Comparison of ENCODE assay signal across 9 mouse cellular contexts in genomic region chr4:124658412-124658851, GRCm38 (mm10). TPM values are rescaled to one million over a fixed set of nuclear protein-coding genes. Genes with fewer than 3 reads are reported as not detected.
DNase-seq lines count a peak whose midpoint lies in the region; ATAC-seq and TF ChIP-seq lines count a peak whose summit lies in the region.
"Had no signal": no experiment of that assay in that cellular context is flagged by ENCODE, and none has a peak within 500 bp of the region (broad histone marks: within the 10 kb centered on the region; RNA-seq: fewer than 3 reads in every experiment).

No protein-coding gene starts in this region.

- H3K27ac ChIP-seq in forebrain, embryonic 10.5 days: peak overlapping the region; percentile 84
- no peak overlapping the region for H3K27ac ChIP-seq in intestine, postnatal 0 days (ENCODE audit: low read depth, low read length)
- peak overlapping the region; percentile 42; the same call in 1 of the 2 replicates for H3K27ac ChIP-seq in neural tube, embryonic 11.5 days (ENCODE audit: low read depth, low read length)

- H3K4me1 ChIP-seq in megakaryocyte, embryonic 14.5 days: peaks cover 33% of the 10 kb centered on the region
- peaks cover 62% of the 10 kb centered on the region for H3K4me1 ChIP-seq in forebrain, embryonic 10.5 days
- H3K4me1 ChIP-seq in intestine, postnatal 0 days (replicated peaks; ENCODE audit: control insufficient read depth, insufficient read depth, low read length): no peaks in the 10 kb centered on the region; the same call in 1 of the 2 replicates
- peaks cover 14% of the 10 kb centered on the region for H3K4me1 ChIP-seq in neural tube, embryonic 11.5 days (ENCODE audit: control insufficient read depth, insufficient read depth, low read length)

- no peaks in the 10 kb centered on the region for H3K9me3 ChIP-seq in megakaryocyte, embryonic 14.5 days
- H3K9me3 ChIP-seq in forebrain, embryonic 10.5 days: no peaks in the 10 kb centered on the region
- H3K9me3 ChIP-seq in intestine, postnatal 0 days (ENCODE audit: control insufficient read depth): no peaks in the 10 kb centered on the region
- H3K9me3 ChIP-seq in neural tube, embryonic 11.5 days (ENCODE audit: control insufficient read depth, low read length): no peaks in the 10 kb centered on the region

- WGBS in forebrain, embryonic 10.5 days: under 1% methylated on average over 39 of the region's 39 CpGs
- WGBS in intestine, postnatal 0 days: under 1% methylated on average over 37 of the region's 39 CpGs
- under 1% methylated on average over 38 of the region's 39 CpGs for WGBS in neural tube, embryonic 11.5 days

- DNase-seq in forebrain, embryonic 10.5 days (ENCODE audit: extremely low spot score, low spot score): peak; percentile 64
- peak; percentile 65 for DNase-seq in neural tube, embryonic 11.5 days (ENCODE audit: low spot score)
- DNase-seq in cerebellum, adult 8-10 months: no peak
- DNase-seq in layer of hippocampus, postnatal 14 days (ENCODE audit: low spot score in 2 of 2): no peak

- no peaks in the 10 kb centered on the region for H3K36me3 ChIP-seq in megakaryocyte, embryonic 14.5 days (replicated peaks; ENCODE audit: low read length)
- no peaks in the 10 kb centered on the region for H3K36me3 ChIP-seq in forebrain, embryonic 10.5 days (replicated peaks)
- no peaks in the 10 kb centered on the region for H3K36me3 ChIP-seq in intestine, postnatal 0 days (ENCODE audit: control insufficient read depth, insufficient read depth)
- no peaks in the 10 kb centered on the region for H3K36me3 ChIP-seq in neural tube, embryonic 11.5 days (ENCODE audit: control insufficient read depth, insufficient read depth, low read length)

- H3K4me3 ChIP-seq in megakaryocyte, embryonic 14.5 days (replicated peaks): peak overlapping the region; percentile 86
- peak overlapping the region; percentile 63 for H3K4me3 ChIP-seq in forebrain, embryonic 10.5 days
- peak overlapping the region; percentile 59 for H3K4me3 ChIP-seq in intestine, postnatal 0 days (ENCODE audit: low read depth, low read length)
- H3K4me3 ChIP-seq in neural tube, embryonic 11.5 days (ENCODE audit: low read depth, low read length): peak overlapping the region; percentile 56

- H3K9ac ChIP-seq in intestine, postnatal 0 days (ENCODE audit: low read depth, low read length): no peak overlapping the region
- H3K9ac ChIP-seq in neural tube, embryonic 11.5 days (ENCODE audit: low read length): peak overlapping the region; percentile 52; the same call in 1 of the 2 replicates

- ATAC-seq in megakaryocyte, adult 5-6 weeks (ENCODE audit: poor library complexity, severe bottlenecking): no peak
- no peak for ATAC-seq in intestine, postnatal 0 days
- ATAC-seq in neural tube, embryonic 11.5 days (ENCODE audit: insufficient read depth, low FRiP score, low TSS enrichment): no peak
- no peak for ATAC-seq in megakaryocyte progenitor cell, adult 5-6 weeks (replicated peaks; ENCODE audit: poor library complexity)

- TF ChIP-seq CTCF in intestine, postnatal 0 days (IDR thresholded peaks at IDR 0.05; ENCODE audit: low read depth): no peak

- peak overlapping the region; percentile 97 for H3K4me2 ChIP-seq in intestine, postnatal 0 days (replicated peaks; ENCODE audit: low read depth)
- H3K4me2 ChIP-seq in neural tube, embryonic 11.5 days (ENCODE audit: low read depth): peak overlapping the region; percentile 87

- peaks cover 95% of the 10 kb centered on the region for H3K27me3 ChIP-seq in megakaryocyte, embryonic 14.5 days (replicated peaks)
- H3K27me3 ChIP-seq in forebrain, embryonic 10.5 days (ENCODE audit: poor library complexity, severe bottlenecking): peaks cover 99% of the 10 kb centered on the region
- H3K27me3 ChIP-seq in intestine, postnatal 0 days (replicated peaks; ENCODE audit: control insufficient read depth, insufficient read depth, low read length): peaks cover 90% of the 10 kb centered on the region
- peaks cover 85% of the 10 kb centered on the region for H3K27me3 ChIP-seq in neural tube, embryonic 11.5 days (ENCODE audit: control insufficient read depth, insufficient read depth, low read length)

RNA-seq across cellular contexts. Expression of gene Pou3f1, which starts 1.8 kb away (rescaled TPM):
- 0.12 TPM in 1 of 2 replicates, not detected in the other for polyA plus RNA-seq in megakaryocyte, embryonic 14.5 days (2012; ENCODE audit: insufficient read depth, low replicate concordance)
- not detected in 2 replicates for total RNA-seq in megakaryocyte, adult 5-6 weeks (2015)
- not detected in 2 replicates for total RNA-seq in megakaryocyte, adult 5-6 weeks (2017)
- polyA plus RNA-seq in forebrain, embryonic 10.5 days (2016; fragmentation: Nextera tagmentation; extraction: Ambion mirVana): 2.7 and 3.0 TPM in 2 replicates
- 0.08 TPM in 1 of 2 replicates, not detected in the other for polyA plus RNA-seq in intestine, postnatal 0 days (2015; fragmentation: Nextera tagmentation; extraction: Ambion mirVana)
- 17.0 and 17.1 TPM in 2 replicates for polyA plus RNA-seq in neural tube, embryonic 11.5 days (2014; fragmentation: Nextera tagmentation; extraction: Ambion mirVana)
- 0.05 TPM in 1 of 2 replicates, not detected in the other for total RNA-seq in megakaryocyte progenitor cell, adult 5-6 weeks (2015)
- not detected in 2 replicates for total RNA-seq in megakaryocyte progenitor cell, adult 5-6 weeks (2017)
- total RNA-seq in layer of hippocampus, postnatal 14 days (2021): 10 to 100 TPM; 33.0 to 41.2 TPM
- total RNA-seq: liver, adult 2 months had no signal
- polyA plus RNA-seq: liver, adult 2 months had no signal

RNA-seq across cellular contexts. Expression of gene Utp11, which starts 35.0 kb away (rescaled TPM):
- polyA plus RNA-seq in megakaryocyte, embryonic 14.5 days (2012; ENCODE audit: insufficient read depth, low replicate concordance): 2.9 and 13.8 TPM in 2 replicates
- total RNA-seq in megakaryocyte, adult 5-6 weeks (2015): 39.3 and 42.0 TPM in 2 replicates
- 34.1 and 39.4 TPM in 2 replicates for total RNA-seq in megakaryocyte, adult 5-6 weeks (2017)
- polyA plus RNA-seq in forebrain, embryonic 10.5 days (2016; fragmentation: Nextera tagmentation; extraction: Ambion mirVana): 63.0 and 65.9 TPM in 2 replicates
- 29.6 and 32.3 TPM in 2 replicates for polyA plus RNA-seq in intestine, postnatal 0 days (2015; fragmentation: Nextera tagmentation; extraction: Ambion mirVana)
- 54.0 and 56.7 TPM in 2 replicates for polyA plus RNA-seq in neural tube, embryonic 11.5 days (2014; fragmentation: Nextera tagmentation; extraction: Ambion mirVana)
- 78.0 and 81.5 TPM in 2 replicates for total RNA-seq in megakaryocyte progenitor cell, adult 5-6 weeks (2015)
- total RNA-seq in megakaryocyte progenitor cell, adult 5-6 weeks (2017): 70.8 and 93.1 TPM in 2 replicates
- total RNA-seq in layer of hippocampus, postnatal 14 days (2021): 10 to 100 TPM; 15.5 to 17.5 TPM

RNA-seq across cellular contexts. Expression of gene Fhl3, which starts 42.1 kb away (rescaled TPM):
- 122 and 166 TPM in 2 replicates for polyA plus RNA-seq in megakaryocyte, embryonic 14.5 days (2012; ENCODE audit: insufficient read depth, low replicate concordance)
- total RNA-seq in megakaryocyte, adult 5-6 weeks (2015): 11.5 and 11.7 TPM in 2 replicates
- 4.2 and 5.0 TPM in 2 replicates for total RNA-seq in megakaryocyte, adult 5-6 weeks (2017)
- 5.5 and 8.7 TPM in 2 replicates for polyA plus RNA-seq in forebrain, embryonic 10.5 days (2016; fragmentation: Nextera tagmentation; extraction: Ambion mirVana)
- 3.8 TPM in 2 replicates for polyA plus RNA-seq in intestine, postnatal 0 days (2015; fragmentation: Nextera tagmentation; extraction: Ambion mirVana)
- polyA plus RNA-seq in neural tube, embryonic 11.5 days (2014; fragmentation: Nextera tagmentation; extraction: Ambion mirVana): 6.2 and 6.5 TPM in 2 replicates
- 17.1 and 19.3 TPM in 2 replicates for total RNA-seq in megakaryocyte progenitor cell, adult 5-6 weeks (2015)
- 4.9 and 5.3 TPM in 2 replicates for total RNA-seq in megakaryocyte progenitor cell, adult 5-6 weeks (2017)
- total RNA-seq in layer of hippocampus, postnatal 14 days (2021): 1 to 10 TPM; 4.5 to 4.9 TPM

RNA-seq across cellular contexts. Expression of gene 3100002H09Rik, which starts 47.8 kb away (rescaled TPM):
- polyA plus RNA-seq in megakaryocyte, embryonic 14.5 days (2012; ENCODE audit: insufficient read depth, low replicate concordance): 0.36 TPM in 1 of 2 replicates, not detected in the other
- not detected in 2 replicates for total RNA-seq in megakaryocyte, adult 5-6 weeks (2015)
- not detected in 2 replicates for total RNA-seq in megakaryocyte, adult 5-6 weeks (2017)
- polyA plus RNA-seq in forebrain, embryonic 10.5 days (2016; fragmentation: Nextera tagmentation; extraction: Ambion mirVana): 0.31 and 0.61 TPM in 2 replicates
- polyA plus RNA-seq in intestine, postnatal 0 days (2015; fragmentation: Nextera tagmentation; extraction: Ambion mirVana): not detected in 2 replicates
- 0.54 and 0.57 TPM in 2 replicates for polyA plus RNA-seq in neural tube, embryonic 11.5 days (2014; fragmentation: Nextera tagmentation; extraction: Ambion mirVana)
- total RNA-seq in megakaryocyte progenitor cell, adult 5-6 weeks (2015): not detected in 2 replicates
- total RNA-seq in megakaryocyte progenitor cell, adult 5-6 weeks (2017): not detected in 2 replicates
- total RNA-seq in layer of hippocampus, postnatal 14 days (2021): under 1 TPM; 0.45 to 0.92 TPM
- total RNA-seq: liver, adult 2 months had no signal
- polyA plus RNA-seq: liver, adult 2 months had no signal

RNA-seq across cellular contexts. Expression of gene Sf3a3, which starts 56.1 kb away (rescaled TPM):
- polyA plus RNA-seq in megakaryocyte, embryonic 14.5 days (2012; ENCODE audit: insufficient read depth, low replicate concordance): 2.2 and 29.0 TPM in 2 replicates
- 58.3 and 58.6 TPM in 2 replicates for total RNA-seq in megakaryocyte, adult 5-6 weeks (2015)
- 88.3 and 100 TPM in 2 replicates for total RNA-seq in megakaryocyte, adult 5-6 weeks (2017)
- polyA plus RNA-seq in forebrain, embryonic 10.5 days (2016; fragmentation: Nextera tagmentation; extraction: Ambion mirVana): 260 and 269 TPM in 2 replicates
- 45.3 and 45.7 TPM in 2 replicates for polyA plus RNA-seq in intestine, postnatal 0 days (2015; fragmentation: Nextera tagmentation; extraction: Ambion mirVana)
- polyA plus RNA-seq in neural tube, embryonic 11.5 days (2014; fragmentation: Nextera tagmentation; extraction: Ambion mirVana): 196 TPM in 2 replicates
- total RNA-seq in megakaryocyte progenitor cell, adult 5-6 weeks (2015): 98.5 and 113 TPM in 2 replicates
- 158 and 175 TPM in 2 replicates for total RNA-seq in megakaryocyte progenitor cell, adult 5-6 weeks (2017)
- 10 to 100 TPM; 33.2 to 35.7 TPM for total RNA-seq in layer of hippocampus, postnatal 14 days (2021)

Comparison
In these comparisons a context has a peak if more than half of its experiments do, and no peak if none do; other contexts are left out.
1. DNase-seq: peak in forebrain, embryonic 10.5 days (single experiment) and neural tube, embryonic 11.5 days (single experiment); none in cerebellum, adult 8-10 months (single experiment) and layer of hippocampus, postnatal 14 days (0 of 2).
2. RNA of gene Fhl3, which starts 42.1 kb away (polyA plus RNA-seq): 122 to 166 TPM in megakaryocyte, embryonic 14.5 days; 6.2 to 6.5 TPM in neural tube, embryonic 11.5 days, 5.5 to 8.7 TPM in forebrain, embryonic 10.5 days and 3.8 TPM in intestine, postnatal 0 days; every median in the first group is over 10 times any median in the second.
3. Peak in every context shown above with its lines, with median percentiles within 50 percentile points of each other: H3K4me3 ChIP-seq.